Mouse (Mus musculus): ENCODE results near the gene Gm6205. TPM values are rescaled to one million over a fixed set of nuclear protein-coding genes. Genes with fewer than 3 reads are reported as not detected.
"Not testable (repeated sequence)": the region's sequence is repeated elsewhere in the genome, so short reads cannot be mapped to it uniquely, and the experiment has no call there.

Gene Gm6205
- total RNA-seq (2021) = not detected
- long read RNA-seq, experiment 1 = 0 reads
- long read RNA-seq, experiment 2 = 0 reads

DNA sequence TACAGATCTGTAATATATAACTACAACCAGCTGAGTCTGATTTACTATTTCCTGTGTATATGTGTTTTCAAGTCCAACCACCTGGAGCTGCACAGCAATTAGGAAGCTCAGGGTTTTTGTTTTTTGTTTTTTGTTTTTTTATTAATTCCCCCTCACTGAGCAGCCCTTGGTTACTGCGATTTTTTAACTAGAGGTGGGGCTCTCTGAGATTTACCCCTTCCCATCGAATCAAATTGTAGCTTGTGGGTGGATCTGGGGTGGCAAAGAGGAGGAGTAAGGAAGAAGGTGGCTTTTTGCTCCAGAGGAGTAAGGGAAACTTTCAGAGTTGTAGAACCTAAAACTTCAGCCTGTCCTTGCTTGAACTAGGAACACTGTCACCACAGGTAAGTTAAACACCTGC, at the start of gene Gm6205:
TSS of gene Gm6205 (plus strand) at position 301 of the 400 bp plus-strand sequence.
- intact Hi-C loops (cut with DNase I; ENCODE audit: low total_unique reads); DNase-seq: not testable (repeated sequence)

DNA sequence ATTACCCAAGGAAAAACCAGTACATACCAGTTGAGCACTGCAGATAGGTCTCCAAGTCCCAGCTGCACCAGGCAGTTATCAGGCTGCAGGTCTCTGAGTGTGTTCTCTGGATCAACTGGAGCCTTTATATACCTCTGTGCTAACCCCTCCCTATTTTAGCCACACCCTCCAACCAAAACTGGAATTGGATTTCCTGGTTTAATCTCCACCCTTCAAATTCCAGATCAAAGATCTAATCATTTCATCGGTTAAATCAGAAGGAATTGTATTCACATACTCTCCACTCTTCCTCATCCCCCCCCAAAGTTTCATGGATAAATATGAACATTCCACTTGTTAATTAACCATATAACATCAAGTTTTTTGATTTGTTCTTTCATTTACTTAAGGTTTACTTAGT, 31.9 kb upstream of the Gm6205 start, which contains the start of gene Gm3147:
TSS of gene Gm3147 (minus strand) at position 101 of the 400 bp plus-strand sequence.
- intact Hi-C loops (cut with DNase I; ENCODE audit: low total_unique reads); DNase-seq: not testable (repeated sequence)

- DNase-seq; intact Hi-C loops (cut with DNase I; ENCODE audit: low total_unique reads): not testable (repeated sequence)
Observed at GRCm38 (mm10) chr5:94623679-94624078, 24.5 kb upstream of the Gm6205 start, which contains the start of gene Gm6509. Gene Gm6509 (plus strand): TSS chr5:94623979.

Other genes starting within 250 kb of the Gm6205 start
- not detected for gene Gm7682, start 202.6 kb upstream of the Gm6205 start, total RNA-seq (2021)
- gene Gm3139, start 122.1 kb upstream of the Gm6205 start, total RNA-seq (2021) = not detected
- gene Gm3147, start 32.0 kb upstream of the Gm6205 start, total RNA-seq (2021) = not detected
- not detected for gene Gm6509, start 24.4 kb upstream of the Gm6205 start, total RNA-seq (2021)
- not detected for gene Gm3183, start 217.1 kb downstream of the Gm6205 start, total RNA-seq (2021)

Measured in gastrocnemius, postnatal 14 days (tissue).